Mouse (Mus musculus): Measurements from ENCODE around the gene Acsl1.

Acsl1 gene

DNA sequence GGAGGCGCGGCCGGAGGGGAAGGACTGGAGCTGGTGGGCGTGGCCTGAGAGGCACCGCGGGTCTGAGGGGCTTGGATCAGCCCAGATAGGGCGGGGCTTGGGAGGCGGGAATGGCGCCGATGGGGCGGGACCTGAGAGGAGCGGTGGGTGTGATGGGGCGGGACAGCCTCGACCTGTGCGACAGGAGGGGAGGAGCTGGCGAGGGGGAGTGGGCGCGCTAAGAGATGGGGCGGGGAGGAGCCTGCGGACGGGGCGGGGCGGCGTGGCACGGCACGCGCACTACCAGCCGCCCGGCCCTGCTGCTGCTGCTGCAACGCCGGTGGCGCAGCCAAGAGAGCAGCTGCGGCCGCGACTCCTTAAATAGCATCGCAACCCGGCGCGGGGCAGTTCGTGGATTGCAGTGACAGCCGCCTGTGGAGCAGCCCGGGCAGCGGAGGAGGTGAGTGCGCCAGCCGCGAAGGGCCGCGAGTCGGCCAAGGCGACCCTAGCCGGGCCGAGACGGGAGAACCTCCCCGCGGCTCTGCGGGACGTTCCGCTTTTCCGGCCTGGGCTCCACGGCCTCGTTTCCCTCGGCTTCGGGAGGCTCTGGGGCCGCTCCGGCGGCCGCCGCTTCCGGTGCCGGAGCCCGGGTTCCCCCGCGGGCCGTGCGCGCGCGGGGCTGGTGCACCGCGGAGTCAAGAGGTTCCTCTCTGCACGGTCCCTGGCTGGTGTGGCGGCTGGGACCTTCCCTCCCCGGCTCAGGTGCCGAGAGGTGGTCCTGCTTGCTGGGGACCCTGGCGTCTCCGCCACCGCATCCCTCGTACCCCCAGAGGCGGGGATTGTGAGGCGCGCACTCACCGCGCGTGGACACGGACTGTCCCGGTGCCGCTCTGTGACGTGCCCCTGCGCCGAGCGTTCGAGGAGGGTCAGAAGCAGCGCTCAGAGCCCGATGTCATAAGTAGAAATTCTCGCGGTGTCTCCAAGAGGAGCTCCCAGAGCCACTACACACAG, at the start of gene Acsl1:
TSS of gene Acsl1 (plus strand) at position 246 of the 990 bp plus-strand sequence.
- under 1% methylated on average over 102 of the region's 106 CpGs for WGBS

DNA sequence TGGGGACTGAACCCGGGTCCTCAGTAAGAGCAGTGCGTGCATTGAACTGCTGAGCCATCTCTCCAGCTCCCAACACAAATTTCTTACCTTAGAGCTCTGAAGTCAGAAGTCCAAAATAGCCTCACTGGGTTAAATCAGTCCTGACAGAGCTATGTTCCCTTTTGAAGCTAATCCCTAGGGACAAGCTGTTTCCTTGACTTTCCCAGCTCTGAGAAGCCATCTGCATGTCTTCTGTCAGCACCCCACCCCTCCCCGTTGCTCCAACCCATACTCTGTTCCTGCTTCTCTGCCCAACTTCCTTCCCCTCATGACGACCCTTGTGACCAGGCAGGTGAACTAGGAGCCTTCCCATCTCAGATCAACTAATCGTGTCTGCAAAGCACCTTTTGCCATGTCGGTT, 49.3 kb upstream of the Acsl1 start:
- 68% methylated on average over 6 of the region's 6 CpGs for WGBS

DNA sequence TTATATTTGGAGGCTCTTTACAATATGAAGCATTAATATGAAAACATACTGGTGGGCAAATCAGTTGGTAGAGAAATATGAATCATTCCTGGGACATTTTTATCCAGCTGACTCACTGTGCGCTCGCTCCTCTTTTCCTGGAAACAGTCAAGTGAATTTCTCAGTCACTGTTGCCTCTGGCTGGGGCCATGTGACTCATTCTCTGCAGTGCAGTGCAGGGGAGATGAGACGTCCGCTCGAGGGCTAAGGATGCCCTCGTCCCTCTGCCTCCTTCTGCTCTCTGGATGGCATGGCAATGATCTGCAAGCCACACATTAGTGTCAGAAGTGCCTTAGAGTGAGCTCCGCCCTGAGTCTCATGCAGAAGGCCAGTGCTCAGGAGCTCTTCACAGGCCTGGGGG, 41.0 kb upstream of the Acsl1 start:
- WGBS = 40% methylated on average over 7 of the region's 7 CpGs

DNA sequence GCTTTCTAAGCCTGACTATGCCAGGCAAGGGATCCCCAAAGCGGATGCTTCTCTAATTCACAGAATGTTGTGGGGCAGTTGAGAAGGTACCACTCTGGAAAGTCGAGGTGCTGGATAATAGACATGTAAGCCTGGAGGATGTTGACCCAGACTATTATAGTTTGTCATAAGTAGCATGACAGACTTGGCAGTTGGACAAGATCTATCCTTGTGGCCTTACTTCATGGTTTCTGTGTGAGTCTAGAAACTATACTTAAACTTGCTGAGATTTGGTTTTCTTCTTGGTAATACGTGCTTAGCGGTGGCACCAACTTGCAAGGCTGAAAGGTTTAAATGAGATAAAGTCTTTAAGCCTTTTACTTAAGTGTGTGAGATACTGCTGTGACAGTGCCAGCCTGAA, 38.9 kb upstream of the Acsl1 start:
- 87% methylated on average over 4 of the region's 4 CpGs for WGBS

DNA sequence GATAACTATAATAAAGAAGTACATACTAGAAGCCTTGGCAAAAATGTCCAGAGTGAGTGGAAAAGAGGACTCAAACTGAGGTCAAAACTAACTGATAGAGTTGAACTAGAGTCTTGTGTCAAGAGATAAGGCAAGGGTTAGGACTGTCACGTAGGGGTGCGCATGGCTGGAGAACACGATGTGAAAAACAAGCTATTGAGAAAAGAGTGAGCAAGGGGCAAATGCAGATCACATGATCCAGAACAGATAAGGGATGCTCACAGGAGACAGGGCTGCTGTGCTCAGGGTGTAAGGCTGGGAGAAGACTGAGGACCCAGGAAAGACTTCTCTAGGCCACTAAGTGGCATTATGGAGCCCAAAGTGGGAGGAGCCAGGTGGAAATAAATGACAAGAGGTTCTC, 38.3 kb upstream of the Acsl1 start:
- WGBS = 95% methylated on average over 3 of the region's 3 CpGs

DNA sequence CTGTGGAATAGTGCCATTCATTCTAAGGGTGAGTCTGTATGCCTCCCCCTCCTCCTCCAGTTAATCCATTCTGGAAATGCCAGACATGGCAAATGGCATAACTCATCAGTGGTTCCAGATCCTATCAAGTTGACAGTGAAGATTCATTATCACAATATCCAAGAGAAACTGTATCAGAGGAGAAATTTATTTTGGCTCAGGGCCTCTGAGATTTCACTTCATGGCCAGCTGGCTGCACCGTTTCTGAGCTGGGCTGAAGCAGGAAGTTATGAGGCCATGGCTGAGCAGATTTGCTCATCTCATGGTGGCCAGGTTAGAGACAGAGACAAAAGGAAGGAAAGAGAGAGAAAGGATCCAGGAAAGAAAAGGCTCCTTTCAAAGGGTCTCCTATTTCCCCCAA, 37.2 kb upstream of the Acsl1 start:
- WGBS = 41% methylated on average over 1 of the region's 1 CpGs

DNA sequence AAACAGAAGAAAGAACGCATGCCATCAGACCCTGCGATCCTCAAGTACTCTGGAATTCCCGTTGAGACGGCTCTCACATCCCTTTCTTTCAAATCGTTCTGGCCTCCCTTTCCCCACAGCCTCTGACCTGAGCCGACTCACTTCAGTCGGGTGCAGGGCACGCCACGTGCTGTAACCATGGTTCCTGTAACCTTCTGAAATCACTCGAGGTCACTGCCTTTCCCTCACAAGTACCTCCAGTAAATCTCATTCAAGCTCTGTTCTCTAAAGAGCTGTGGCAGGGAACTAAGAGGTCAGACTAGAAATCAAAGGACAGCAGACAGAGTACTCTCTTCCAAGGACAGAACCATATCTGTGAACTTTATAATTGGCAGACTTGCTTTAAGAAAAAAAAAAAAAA, 32.3 kb upstream of the Acsl1 start:
- WGBS = 77% methylated on average over 10 of the region's 10 CpGs

DNA sequence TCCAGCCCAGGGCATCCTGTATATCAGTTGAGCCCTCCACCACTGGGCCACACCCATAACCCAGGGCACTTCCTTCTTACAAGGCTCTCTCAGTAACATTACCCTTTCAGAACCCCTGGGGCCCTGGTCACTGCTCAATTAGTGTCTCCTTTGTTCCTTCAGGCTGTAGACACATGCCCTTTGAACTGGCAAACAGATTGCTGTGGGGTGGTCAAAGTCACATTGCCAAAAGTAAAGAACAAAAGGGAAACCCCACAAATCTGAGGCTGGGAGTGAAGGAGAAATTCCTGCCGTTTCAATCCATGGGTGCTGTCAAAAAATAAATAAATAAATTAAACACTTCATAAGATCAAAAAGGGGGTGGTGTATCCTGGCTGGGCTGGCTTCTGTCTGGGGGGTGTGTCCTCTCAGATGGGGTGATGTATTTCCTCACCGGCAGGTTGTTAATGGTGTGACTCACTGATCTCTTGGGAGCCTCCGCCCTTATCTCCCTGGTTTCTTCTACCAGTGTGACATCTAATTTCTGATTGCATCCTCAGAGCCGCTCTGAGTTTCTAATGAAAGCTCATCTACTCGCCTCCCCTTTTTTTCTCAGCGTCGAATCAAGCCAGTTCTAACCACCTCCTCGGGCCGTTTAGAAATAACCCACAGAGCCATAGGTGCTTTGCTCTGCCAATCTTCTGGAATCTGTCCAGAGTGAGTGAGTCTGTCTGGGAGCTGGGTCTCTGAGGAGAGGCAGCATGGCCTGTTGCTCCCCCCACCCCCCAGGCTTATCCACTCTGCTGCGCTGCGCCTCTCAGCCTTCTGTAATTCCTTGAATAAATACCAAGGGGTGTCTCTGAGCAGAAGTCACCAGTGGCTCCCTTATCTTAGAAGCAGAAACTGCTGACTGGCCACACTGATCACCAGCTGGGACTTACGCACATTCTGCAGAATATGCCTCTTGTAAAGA, 24.6 kb upstream of the Acsl1 start:
- 48% methylated on average over 12 of the region's 12 CpGs for WGBS

DNA sequence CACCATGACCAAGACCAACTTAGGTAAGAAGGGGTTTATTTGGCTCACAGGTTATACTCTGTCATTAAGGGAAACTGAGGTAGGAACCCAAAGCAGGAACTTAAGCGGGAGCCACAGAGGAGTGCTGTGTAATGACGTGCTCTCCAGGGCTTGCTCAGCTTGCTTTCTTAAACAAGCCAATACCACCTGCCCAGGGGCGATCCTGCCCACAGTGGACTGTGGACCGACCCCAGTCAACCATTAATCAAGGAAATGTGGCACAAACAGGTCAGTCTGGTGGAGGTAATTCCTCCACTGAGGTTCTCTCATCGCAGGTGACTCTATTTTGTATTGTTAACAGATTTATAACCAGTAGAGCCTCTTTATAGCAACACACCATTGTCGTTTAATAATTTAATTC, 23.5 kb upstream of the Acsl1 start:
- WGBS = 93% methylated on average over 6 of the region's 6 CpGs

DNA sequence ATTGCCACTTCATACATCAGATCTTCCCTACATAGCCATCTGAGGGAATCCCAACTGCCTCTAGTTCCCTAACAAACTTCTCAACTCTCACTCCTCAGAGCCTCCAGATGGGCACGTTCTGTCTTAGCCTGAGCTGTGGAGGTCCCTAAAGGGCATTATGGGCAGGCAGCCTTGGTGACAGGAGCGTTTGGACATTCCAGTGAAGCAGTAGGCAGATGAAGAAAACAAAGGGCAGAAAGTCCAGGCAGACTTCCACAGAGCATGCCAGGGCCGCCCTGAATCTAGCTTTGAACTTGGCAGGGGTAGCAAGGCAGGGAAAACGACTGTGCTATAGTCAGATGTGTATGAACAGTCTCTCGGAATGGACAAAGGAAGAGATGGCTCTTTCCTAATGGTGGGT, 22.2 kb upstream of the Acsl1 start:
- 74% methylated on average over 5 of the region's 5 CpGs for WGBS

DNA sequence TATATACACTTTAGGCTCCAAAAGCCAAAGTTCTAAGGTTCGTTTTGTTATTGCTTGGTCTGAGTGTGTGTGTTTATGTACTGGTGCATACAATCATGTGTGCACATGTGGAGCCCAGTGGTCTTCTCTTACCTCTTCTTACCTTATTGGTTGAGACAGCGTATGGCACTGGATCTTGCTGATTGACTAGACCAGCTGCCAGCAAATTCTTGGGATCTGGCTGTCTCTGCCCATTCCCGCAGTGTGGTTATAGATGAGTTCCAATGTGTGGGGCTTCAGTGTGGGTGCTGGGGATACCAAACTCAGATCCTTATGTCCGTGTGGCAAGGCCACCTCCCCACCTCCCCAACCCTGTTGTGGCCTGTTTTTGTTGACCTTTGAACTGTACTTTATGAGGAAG, 21.8 kb upstream of the Acsl1 start:
- WGBS = 87% methylated on average over 4 of the region's 4 CpGs

DNA sequence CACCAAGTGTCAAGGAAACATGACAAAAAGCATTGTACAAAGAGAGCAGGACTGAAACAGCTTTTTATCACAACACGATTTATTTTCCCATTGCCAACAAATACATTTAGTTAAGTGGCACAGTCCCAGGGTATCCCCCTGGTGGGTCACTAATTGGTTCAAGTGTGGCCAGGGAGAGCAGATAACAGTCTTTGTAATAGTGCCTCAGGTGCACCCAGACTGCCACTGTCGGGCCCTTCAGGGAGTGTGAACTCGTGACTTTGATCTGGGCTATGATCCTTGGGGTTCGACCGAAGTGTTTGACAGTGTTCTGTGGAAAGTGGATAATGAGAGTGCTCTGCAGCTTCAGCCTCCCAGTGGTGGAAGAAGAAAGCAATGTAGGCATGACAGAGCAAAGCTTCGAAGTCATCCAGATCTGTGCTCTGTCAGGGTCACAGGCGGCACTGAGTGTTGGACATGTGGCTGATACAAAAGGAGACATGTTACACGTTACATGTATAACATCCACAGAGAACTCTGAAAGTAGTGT, 21.1 kb upstream of the Acsl1 start:
- WGBS = 84% methylated on average over 8 of the region's 8 CpGs

DNA sequence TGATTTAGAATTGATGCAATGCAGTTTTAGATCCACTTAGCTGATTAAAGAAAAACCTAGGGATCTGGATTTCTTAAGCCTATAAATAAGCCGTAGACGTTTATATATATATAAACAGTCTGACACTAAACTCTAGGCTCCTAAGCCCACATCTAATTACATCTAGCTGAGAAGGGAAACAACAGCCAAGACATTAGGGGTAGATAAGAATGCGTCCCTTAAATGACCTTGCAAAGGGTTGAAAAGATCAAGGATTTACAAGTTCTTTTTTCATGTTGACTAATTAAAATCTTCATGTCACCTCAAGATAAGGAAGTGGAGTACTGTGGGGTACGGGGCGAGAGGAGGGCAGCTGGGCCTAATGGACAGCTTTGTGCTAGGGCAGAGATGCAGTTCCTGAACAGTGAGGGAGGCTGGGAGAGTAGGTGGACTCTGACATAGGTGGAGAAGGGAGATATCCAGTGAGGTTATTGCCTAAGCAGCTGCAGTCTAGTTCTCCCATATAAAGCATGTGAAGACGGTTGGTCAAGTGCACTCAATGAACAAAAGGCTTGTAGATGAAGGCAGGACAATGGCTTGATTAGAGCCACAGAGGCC, 12.5 kb upstream of the Acsl1 start:
- 81% methylated on average over 6 of the region's 6 CpGs for WGBS

DNA sequence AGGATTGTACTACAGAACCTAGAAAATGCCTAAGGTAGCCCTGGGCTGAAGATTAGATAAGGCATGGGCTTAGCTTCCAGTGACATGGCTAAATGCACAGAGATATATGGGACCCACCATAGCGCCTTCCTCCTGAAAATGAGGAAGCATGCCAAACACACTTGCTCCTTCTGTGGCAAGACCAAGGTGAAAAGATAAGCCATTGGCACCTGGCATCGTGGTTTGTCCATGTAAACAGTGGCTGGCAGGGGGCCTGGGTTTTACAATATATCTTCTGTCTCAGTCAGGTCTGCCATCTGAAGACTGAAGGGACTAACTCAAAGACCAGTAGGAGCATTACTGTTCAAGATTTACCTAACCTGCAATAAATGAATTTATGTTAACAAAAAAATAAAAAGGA, 2.4 kb upstream of the Acsl1 start:
- 86% methylated on average over 2 of the region's 2 CpGs for WGBS

DNA sequence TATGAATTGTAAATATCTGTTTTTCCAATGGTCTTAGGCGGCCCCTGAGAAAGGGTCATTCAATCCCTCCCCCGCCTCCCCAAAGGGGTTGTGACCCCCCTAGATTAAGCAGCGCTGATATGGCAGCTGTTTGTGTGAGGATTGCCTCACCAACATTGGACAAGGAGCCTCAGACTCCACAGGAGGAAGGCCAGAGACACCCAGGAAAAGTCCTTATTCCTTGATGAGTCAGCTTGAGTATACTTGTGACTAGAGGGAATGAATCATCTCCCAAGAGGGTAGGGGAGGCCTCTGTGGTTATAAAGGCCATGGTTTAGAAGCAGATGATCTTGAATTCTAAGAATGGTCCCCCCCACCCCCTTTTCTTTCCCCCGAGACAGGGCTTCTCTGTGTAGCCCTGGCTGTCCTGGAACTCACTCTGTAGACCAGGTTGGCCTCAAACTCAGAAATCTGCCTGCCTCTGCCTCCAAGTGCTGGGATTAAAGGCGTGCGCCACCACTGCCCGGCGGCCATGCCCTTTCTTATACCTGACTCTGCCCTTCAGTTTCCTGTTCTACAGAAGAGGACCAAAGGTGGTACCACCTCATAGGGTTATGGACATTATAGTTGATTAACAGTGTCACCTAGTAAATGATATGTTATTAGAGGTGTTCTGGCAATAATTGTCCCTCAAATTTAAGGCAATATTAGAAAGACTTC, 1.6 kb upstream of the Acsl1 start:
- WGBS = 94% methylated on average over 8 of the region's 8 CpGs

DNA sequence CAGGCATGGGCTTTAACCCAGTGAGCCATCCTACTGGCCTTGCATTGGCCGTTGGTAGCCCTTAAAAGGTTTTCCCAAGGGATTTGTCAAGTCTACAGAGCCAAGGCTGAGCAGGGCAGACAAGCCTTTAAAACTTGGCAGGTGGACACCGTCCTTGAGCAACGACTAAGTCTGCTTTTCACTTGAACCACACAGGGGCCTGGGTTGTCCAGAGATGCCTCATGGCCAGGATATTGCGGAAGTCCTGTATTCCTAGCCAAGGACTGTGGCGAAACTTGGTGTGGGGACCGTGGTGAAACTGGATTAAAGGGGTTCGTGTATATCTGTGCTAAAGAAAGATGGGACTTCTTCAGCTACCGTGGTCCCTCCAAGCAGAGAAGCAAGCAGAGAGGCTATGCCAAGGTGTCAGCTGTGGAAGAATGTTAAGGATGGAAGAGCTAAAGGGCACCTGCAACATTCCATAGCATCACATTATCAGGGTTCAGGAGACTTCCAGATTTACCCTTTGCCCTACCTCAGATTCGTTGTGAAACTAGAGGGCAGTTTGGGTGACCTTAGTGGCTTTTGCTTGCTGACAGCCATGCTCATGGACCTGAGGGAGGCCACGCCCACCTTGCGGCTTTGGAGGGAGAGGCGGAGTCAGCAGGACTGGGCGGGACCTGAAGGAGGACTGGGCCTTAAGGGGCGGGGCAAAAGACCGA, 596 bp upstream of the Acsl1 start:
- WGBS = 31% methylated on average over 15 of the region's 15 CpGs

DNA sequence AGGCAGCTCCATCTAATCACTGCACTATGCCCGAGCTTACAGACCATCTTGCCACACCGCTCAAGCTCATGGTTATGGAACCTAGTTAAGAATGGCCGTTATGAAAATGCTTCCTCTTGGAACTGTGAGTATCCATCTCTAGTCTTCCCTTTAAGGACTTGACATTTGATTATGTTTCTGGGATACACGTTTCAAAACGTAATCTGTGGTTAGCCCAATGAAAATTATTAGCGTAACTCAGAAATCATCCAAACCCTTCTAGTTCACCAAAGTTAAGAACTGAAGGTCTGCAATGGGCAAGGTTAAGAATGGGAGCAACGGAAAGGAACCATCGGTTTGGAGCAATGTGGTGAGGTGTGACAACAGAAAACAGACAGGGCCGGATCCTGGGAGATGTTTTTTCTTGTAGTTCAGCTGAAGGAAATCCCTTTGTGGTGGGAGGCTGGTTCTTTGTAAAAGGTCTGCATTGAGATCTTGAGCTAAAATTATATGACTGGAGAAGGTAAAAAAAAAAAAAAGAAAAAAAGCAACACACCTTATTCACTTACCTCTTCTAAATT, 1.2 kb downstream of the Acsl1 start:
- 19% methylated on average over 9 of the region's 9 CpGs for WGBS

DNA sequence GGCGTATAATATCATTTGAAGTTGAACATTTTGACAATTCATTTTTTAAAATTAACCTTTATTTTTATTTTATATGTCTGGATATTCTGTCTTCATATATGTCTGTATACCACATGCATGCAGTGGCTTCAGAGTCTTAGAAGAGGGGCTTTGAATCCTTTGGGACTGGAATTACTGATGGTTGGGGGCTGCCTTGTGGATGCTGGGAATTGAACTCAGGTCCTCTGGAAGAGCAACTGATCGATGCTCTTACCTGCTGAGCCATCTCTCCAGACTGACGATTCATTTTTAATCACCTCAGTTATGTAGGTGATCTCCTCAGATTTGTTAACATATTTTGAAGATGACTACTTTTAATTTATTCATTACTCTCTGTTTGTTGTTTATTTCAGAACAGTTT, 3.3 kb downstream of the Acsl1 start:
- 94% methylated on average over 3 of the region's 3 CpGs for WGBS

DNA sequence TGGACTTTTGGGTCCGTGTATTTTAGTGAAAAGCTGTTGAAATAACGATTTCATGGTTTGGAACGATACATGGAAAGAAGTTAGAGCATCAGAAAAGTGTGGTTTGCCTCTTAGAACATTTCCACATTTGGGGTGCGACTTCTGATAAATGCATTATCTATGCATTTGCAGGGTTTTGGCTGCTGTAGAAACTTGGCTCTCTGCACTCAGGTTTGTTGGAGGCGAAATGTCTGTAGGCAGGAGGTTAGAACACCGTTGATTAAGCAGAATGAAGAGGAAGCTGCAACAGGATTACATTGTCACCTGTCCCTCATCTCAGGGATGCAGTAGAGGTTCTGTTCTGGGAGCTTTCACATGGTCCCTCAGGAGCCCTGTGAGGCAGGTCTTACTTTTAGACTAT, 3.8 kb downstream of the Acsl1 start:
- WGBS = 81% methylated on average over 6 of the region's 6 CpGs

DNA sequence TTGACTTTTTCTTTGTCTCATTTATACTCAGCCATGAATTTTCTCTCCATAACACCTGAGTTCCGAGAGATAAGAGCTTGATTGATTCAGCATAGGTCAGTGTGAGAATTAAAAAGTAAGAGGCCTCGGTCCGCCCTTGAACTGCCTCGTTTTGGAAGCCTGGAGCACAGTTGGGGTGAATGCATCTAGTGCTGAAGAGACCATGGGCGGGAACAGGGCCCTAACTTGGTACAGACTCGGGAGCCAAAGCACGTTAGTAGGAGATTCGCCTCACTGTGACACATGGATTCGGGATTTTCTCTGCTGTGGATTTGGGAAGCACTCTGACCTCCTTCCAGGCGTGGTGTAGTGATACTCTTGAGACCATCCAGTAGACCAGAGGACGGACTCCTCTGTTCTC, 4.6 kb downstream of the Acsl1 start:
- WGBS = 91% methylated on average over 11 of the region's 11 CpGs

Measured in cerebral cortex, adult 2 months (tissue).